Mouse (Mus musculus): Measurements from ENCODE around the gene Dpp6. TPM values are rescaled to one million over a fixed set of nuclear protein-coding genes. Genes with fewer than 3 reads are reported as not detected.

Dpp6 gene
- 21.4 and 23.7 TPM in 2 replicates for polyA plus RNA-seq (2016; fragmentation: Nextera tagmentation; extraction: Ambion mirVana)

DNA sequence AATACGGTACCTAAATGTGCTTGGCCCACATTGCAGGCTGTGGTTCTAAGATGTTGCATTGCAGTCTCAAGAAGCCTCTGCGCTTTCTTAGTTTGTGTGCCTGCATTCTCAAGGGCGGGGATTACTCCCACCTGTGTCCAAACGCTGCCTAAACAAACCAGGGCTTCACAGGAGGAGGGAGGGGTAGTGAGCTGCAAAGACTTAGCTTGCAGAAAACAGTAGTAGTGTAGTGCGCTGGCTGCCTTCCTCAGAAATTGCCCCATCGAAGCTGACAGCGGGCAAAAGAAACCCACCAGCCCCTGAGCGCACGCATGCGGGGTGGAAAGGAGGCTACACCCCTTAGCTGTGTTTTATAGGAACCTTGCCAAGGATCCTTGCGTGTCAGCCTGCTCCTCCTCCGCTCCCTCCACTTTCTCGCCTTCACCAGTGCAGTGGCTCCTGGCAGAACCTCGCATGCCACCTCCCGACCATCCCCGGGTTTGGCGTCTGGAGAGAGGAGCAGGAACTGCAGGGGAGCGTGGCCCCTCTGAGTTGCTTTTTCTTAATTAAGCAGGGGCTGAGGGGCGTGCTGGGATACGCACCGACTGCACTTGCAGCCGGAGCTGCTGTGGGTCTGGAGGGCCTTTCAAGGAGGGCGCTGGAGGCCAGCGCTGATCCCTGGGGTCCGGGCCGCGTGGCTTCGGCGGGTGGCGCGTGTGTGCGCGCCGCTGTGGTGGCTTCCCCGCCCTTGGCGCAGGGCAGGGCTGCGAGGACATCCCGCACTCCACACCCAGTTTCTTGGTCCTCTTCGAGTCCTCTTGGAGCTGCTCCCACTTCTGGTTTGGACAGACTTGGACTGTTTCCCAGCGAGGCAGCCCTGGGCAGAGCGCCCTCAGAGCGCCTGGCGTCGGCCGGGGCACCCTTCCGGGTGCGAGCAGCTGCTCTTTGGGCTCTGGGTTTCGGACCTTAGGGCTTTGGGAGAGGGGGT lies at the start of gene Dpp6:
TSS of gene Dpp6 (plus strand) at position 229 of the 967 bp plus-strand sequence.
- no peak within 1 kb of the TSS for H3K9ac ChIP-seq (replicated peaks)
- no peaks in the 10 kb centered on the region for H3K36me3 ChIP-seq
- WGBS, result 4% methylated on average over 36 of the region's 48 CpGs
- H3K27me3 ChIP-seq, result peaks cover 27% of the 10 kb centered on the region
- H3K9me3 ChIP-seq, result no peaks in the 10 kb centered on the region
- peaks cover 10% of the 10 kb centered on the region for H3K4me1 ChIP-seq
- peak within 1 kb of the TSS; percentile 54 for H3K4me2 ChIP-seq (replicated peaks)
- ATAC-seq (ENCODE audit: low FRiP score, low read depth), result no peak
- H3K27ac ChIP-seq (replicated peaks), result no peak within 1 kb of the TSS
- peak within 1 kb of the TSS; percentile 32 for H3K4me3 ChIP-seq

DNA sequence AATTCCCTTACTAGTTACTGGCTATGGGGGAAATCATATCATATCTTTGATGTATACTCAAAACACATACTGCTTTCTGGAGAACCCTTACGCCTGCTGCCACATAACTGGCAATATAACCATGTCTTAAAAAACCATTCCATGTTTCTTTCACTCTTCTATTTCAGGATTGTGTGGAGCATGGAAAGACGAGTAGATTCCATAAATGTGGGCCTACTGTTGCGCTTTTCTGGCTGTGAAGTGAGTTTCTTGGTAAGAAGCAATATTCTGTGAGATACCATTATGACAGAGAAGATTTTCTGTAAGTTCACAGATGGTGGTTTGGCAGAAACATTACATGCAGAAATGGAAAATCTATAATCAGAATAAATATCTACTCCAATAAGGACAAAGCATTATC lies 33.0 kb upstream of the Dpp6 start:
- Histone ChIP-seq H3K4me2 (replicated peaks) (no peak overlapping the region), H3K36me3 (no peaks in the 10 kb centered on the region), H3K27ac (replicated peaks) (no peak overlapping the region), H3K27me3 (no peaks in the 10 kb centered on the region), H3K4me1 (no peaks in the 10 kb centered on the region), H3K9me3 (no peaks in the 10 kb centered on the region), H3K4me3 (no peak overlapping the region), H3K9ac (replicated peaks) (no peak overlapping the region)
- ATAC-seq (ENCODE audit: low FRiP score, low read depth), result no peak
- 77% methylated on average over 3 of the region's 3 CpGs for WGBS

- no peak overlapping the region for H3K4me2 ChIP-seq (replicated peaks)
- ATAC-seq (ENCODE audit: low FRiP score, low read depth), result no peak
- 87% methylated on average over 2 of the region's 2 CpGs for WGBS
These were observed 21.5 kb upstream of the Dpp6 start for GRCm38 (mm10) chr5:26795524-26795923.

DNA sequence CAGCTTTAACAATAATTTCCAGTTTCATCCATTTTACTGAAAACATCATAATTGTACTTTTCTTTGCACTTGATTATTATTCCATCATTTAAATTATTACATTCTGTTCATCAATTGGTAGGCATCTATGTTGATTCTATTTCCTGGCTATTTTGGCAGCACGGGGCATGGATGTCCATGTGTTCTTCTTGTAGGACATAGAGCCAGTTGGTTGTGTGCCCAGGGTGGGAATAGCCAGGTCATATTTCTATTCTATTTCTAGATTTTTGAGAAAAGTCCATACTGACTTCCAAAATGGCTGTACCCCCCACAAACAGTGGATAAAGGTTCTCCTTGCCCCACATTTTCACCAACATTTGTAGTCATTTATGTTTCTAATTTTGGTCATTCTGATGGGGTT lies 19.0 kb downstream of the Dpp6 start:
- H3K4me3 ChIP-seq, result no peak overlapping the region
- no peak overlapping the region for H3K4me2 ChIP-seq (replicated peaks)
- H3K9me3 ChIP-seq, result no peaks in the 10 kb centered on the region
- H3K27ac ChIP-seq (replicated peaks), result no peak overlapping the region
- no peak for ATAC-seq (ENCODE audit: low FRiP score, low read depth)
- 80% methylated on average over 1 of the region's 1 CpGs for WGBS
- no peaks in the 10 kb centered on the region for H3K27me3 ChIP-seq
- no peaks in the 10 kb centered on the region for H3K36me3 ChIP-seq
- no peak overlapping the region for H3K9ac ChIP-seq (replicated peaks)
- no peaks in the 10 kb centered on the region for H3K4me1 ChIP-seq

More at GRCm38 (mm10) chr5:26795524-26795923, 21.5 kb upstream of the Dpp6 start:
- Histone ChIP-seq H3K27me3 (no peaks in the 10 kb centered on the region), H3K36me3 (no peaks in the 10 kb centered on the region), H3K9me3 (no peaks in the 10 kb centered on the region), H3K9ac (replicated peaks) (no peak overlapping the region), H3K27ac (replicated peaks) (no peak overlapping the region), H3K4me1 (no peaks in the 10 kb centered on the region), H3K4me3 (no peak overlapping the region)

DNA sequence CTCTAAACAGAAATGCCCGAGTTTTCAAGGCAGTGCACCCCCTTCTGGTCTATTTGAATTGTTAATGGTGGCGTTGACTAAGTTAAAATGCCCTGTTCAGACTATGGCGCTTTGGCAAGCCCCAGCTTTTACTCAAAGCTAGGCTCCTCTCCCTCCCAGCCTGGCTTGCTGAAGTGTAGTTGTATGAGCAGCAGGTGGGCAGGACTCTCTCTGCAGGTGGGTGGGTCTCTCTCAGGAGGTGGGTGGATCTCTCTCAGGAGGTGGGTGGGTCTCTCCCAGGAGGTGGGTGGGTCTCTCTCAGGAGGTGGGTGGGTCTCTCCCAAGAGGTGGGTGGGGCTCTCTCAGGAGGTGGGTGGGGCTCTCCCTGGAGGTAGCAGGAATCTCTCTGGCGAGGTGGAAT lies 24.1 kb downstream of the Dpp6 start:
- no peak overlapping the region for H3K4me2 ChIP-seq (replicated peaks)
- no peaks in the 10 kb centered on the region for H3K36me3 ChIP-seq
- H3K4me3 ChIP-seq, result no peak overlapping the region
- no peaks in the 10 kb centered on the region for H3K27me3 ChIP-seq
- no peaks in the 10 kb centered on the region for H3K4me1 ChIP-seq
- no peaks in the 10 kb centered on the region for H3K9me3 ChIP-seq
- no peak overlapping the region for H3K27ac ChIP-seq (replicated peaks)
- ATAC-seq (ENCODE audit: low FRiP score, low read depth), result no peak
- no peak overlapping the region for H3K9ac ChIP-seq (replicated peaks)
- 22% methylated on average over 4 of the region's 4 CpGs for WGBS

- Histone ChIP-seq H3K27me3 (no peaks in the 10 kb centered on the region), H3K9me3 (no peaks in the 10 kb centered on the region), H3K4me1 (no peaks in the 10 kb centered on the region), H3K4me2 (replicated peaks) (no peak overlapping the region), H3K27ac (replicated peaks) (no peak overlapping the region), H3K9ac (replicated peaks) (no peak overlapping the region), H3K4me3 (no peak overlapping the region), H3K36me3 (no peaks in the 10 kb centered on the region)
- WGBS, result 57% methylated on average over 4 of the region's 4 CpGs
- no peak for ATAC-seq (ENCODE audit: low FRiP score, low read depth)
These were observed 37.7 kb downstream of the Dpp6 start for GRCm38 (mm10) chr5:26854746-26855145.

GRCm38 (mm10) chr5:26875449-26875848 lies 58.4 kb downstream of the Dpp6 start:
- Histone ChIP-seq H3K9ac (replicated peaks) (no peak overlapping the region), H3K4me3 (no peak overlapping the region), H3K4me2 (replicated peaks) (no peak overlapping the region), H3K36me3 (no peaks in the 10 kb centered on the region), H3K27me3 (no peaks in the 10 kb centered on the region), H3K4me1 (no peaks in the 10 kb centered on the region), H3K27ac (replicated peaks) (no peak overlapping the region), H3K9me3 (no peaks in the 10 kb centered on the region)
- no peak for ATAC-seq (ENCODE audit: low FRiP score, low read depth)

DNA sequence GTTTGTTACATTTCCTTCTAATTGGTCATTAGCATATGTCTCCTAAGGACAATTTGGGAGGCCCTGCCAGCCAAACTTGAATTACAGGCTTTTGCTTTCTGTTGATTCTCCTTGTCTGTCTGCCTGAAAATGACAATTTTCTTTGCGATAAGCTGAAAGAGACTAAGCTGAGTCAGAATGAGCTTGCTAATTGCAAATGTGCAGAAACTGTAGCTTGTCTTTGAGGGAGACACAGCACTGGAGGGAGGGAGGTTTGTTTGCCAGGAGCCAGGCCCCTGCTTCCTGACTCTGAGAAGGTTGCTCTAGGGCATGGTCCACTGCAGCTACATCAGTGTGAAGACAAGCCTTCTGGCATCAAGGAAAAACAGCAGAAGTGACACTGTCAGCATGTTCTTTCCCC lies 70.5 kb downstream of the Dpp6 start:
- Histone ChIP-seq H3K4me3 (no peak overlapping the region), H3K4me1 (peaks cover 4% of the 10 kb centered on the region; the same call in 1 of the 2 replicates), H3K9me3 (no peaks in the 10 kb centered on the region), H3K36me3 (no peaks in the 10 kb centered on the region), H3K4me2 (replicated peaks) (no peak overlapping the region), H3K27ac (replicated peaks) (no peak overlapping the region), H3K9ac (replicated peaks) (no peak overlapping the region), H3K27me3 (no peaks in the 10 kb centered on the region)
- ATAC-seq (ENCODE audit: low FRiP score, low read depth), result no peak
- WGBS, result 91% methylated on average over 1 of the region's 1 CpGs

DNA sequence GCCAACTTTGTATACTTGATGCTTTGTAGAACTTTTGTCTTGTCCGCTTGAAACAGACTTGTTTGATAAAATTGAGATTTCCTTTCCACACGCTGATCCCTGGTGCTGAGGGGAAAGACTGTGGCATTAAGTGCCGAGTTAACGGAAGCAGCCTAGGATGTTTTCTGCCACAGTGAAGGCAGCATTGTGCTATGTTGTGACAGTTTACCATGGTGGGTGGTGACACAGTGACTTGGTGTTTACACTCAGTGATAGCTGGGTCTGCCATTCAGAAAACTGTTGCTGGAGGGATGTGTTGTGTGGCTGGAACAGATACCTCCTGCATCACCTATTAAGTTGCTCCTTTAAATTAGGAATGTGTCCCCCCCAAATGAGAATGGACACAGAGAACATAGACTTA lies 71.1 kb downstream of the Dpp6 start:
- WGBS, result 89% methylated on average over 4 of the region's 4 CpGs
- no peaks in the 10 kb centered on the region for H3K9me3 ChIP-seq
- no peak overlapping the region for H3K4me3 ChIP-seq
- ATAC-seq (ENCODE audit: low FRiP score, low read depth), result no peak
- peaks cover 4% of the 10 kb centered on the region; the same call in 1 of the 2 replicates for H3K4me1 ChIP-seq
- H3K36me3 ChIP-seq, result no peaks in the 10 kb centered on the region
- H3K27me3 ChIP-seq, result no peaks in the 10 kb centered on the region
- H3K9ac ChIP-seq (replicated peaks), result no peak overlapping the region
- H3K4me2 ChIP-seq (replicated peaks), result no peak overlapping the region
- no peak overlapping the region for H3K27ac ChIP-seq (replicated peaks)

DNA sequence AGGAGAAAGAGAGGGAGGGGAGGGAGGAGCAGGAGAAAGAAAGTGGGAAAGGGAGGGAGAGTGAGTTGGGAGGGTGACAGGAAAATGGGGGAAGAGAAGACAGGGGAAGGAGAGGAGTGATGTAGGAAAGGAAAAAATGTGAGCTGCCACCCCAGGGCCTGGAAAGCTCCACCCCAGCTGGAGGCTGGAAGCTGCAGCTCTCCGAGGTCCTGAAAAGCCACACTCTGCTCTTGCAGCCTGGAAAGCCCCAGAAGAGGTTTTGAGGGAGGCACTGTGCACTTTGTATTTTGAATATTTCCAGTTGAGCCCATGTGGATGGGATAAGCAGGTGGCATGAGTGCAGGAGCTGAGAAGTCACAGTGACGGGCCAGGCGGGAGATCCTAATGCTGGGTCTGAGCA lies 77.3 kb downstream of the Dpp6 start:
- Histone ChIP-seq H3K27me3 (no peaks in the 10 kb centered on the region), H3K9me3 (no peaks in the 10 kb centered on the region), H3K4me2 (replicated peaks) (no peak overlapping the region), H3K27ac (replicated peaks) (no peak overlapping the region), H3K9ac (replicated peaks) (no peak overlapping the region), H3K36me3 (no peaks in the 10 kb centered on the region), H3K4me1 (no peaks in the 10 kb centered on the region), H3K4me3 (no peak overlapping the region)
- ATAC-seq (ENCODE audit: low FRiP score, low read depth), result no peak
- 19% methylated on average over 3 of the region's 3 CpGs for WGBS

- 2% methylated on average over 9 of the region's 9 CpGs for WGBS
- Histone ChIP-seq H3K36me3 (no peaks in the 10 kb centered on the region), H3K9me3 (no peaks in the 10 kb centered on the region), H3K27ac (replicated peaks) (peak overlapping the region; percentile 74; the same call in 1 of the 2 replicates), H3K4me2 (replicated peaks) (peak overlapping the region; percentile 72), H3K27me3 (no peaks in the 10 kb centered on the region; the same call in 1 of the 2 replicates), H3K9ac (replicated peaks) (no peak overlapping the region), H3K4me1 (peaks cover 10% of the 10 kb centered on the region), H3K4me3 (peak overlapping the region; percentile 49)
- ATAC-seq (ENCODE audit: low FRiP score, low read depth), result no peak; the same call in 1 of the 2 replicates
These were observed 86.8 kb downstream of the Dpp6 start for GRCm38 (mm10) chr5:26903786-26904185.

- Histone ChIP-seq H3K9ac (replicated peaks) (peak overlapping the region; percentile 62), H3K27me3 (no peaks in the 10 kb centered on the region; the same call in 1 of the 2 replicates), H3K4me3 (peak overlapping the region; percentile 49), H3K4me2 (replicated peaks) (peak overlapping the region; percentile 72), H3K9me3 (no peaks in the 10 kb centered on the region), H3K4me1 (peaks cover 10% of the 10 kb centered on the region), H3K27ac (replicated peaks) (peak overlapping the region; percentile 74), H3K36me3 (no peaks in the 10 kb centered on the region)
- peak; percentile 92 for ATAC-seq (ENCODE audit: low FRiP score, low read depth)
- under 1% methylated on average over 32 of the region's 32 CpGs for WGBS
These were observed 87.5 kb downstream of the Dpp6 start for GRCm38 (mm10) chr5:26904324-26905041.

Measured in midbrain, embryonic 12.5 days (tissue).